Mouse (Mus musculus) C2C12 (cell line): Measurements from ENCODE around the gene Med23. TPM values are rescaled to one million over a fixed set of nuclear protein-coding genes. Genes with fewer than 3 reads are reported as not detected.

Experiments used
- H3K27me3 ChIP-seq: one replicate; pipeline ENCODE4 v1.6.1; 2011; ENCODE audit not compliant: control insufficient read depth, insufficient read depth, insufficient read length
- H3K36me3 ChIP-seq: one replicate; pipeline ENCODE4 v1.6.1; 2011; ENCODE audit not compliant: control insufficient read depth, insufficient read depth
- H3K4me3 ChIP-seq: one replicate; pipeline ENCODE4 v1.5.1; 2011; ENCODE audit warnings: mild to moderate bottlenecking, control low read depth; ENCODE audit not compliant: poor library complexity, insufficient read depth, severe bottlenecking
- H3K79me2 ChIP-seq: one replicate; pipeline ENCODE4 v1.6.1; 2011; ENCODE audit not compliant: control insufficient read depth, insufficient read depth
- H3K79me3 ChIP-seq: one replicate; pipeline ENCODE4 v1.6.1; 2011; ENCODE audit warnings: low read depth, control low read depth
- H3ac ChIP-seq: one replicate; pipeline ENCODE3; 2011; ENCODE audit warnings: low read depth; ENCODE audit not compliant: control insufficient read depth, insufficient read length
- CEBPB ChIP-seq: IDR thresholded peaks from one replicate; pipeline ENCODE4 v1.6.1; 2011; ENCODE audit warnings: low read depth, mild to moderate bottlenecking, control low read depth, moderate library complexity
- CTCF ChIP-seq: IDR thresholded peaks from one replicate; pipeline ENCODE4 v1.5.1; 2011; ENCODE audit not compliant: control insufficient read depth, insufficient read depth, insufficient read length
- FOSL1 ChIP-seq: IDR thresholded peaks from one replicate; pipeline ENCODE4 v1.8.0; 2011; ENCODE audit warnings: mild to moderate bottlenecking, low read length; ENCODE audit not compliant: poor library complexity, insufficient read depth, severe bottlenecking
- MAX ChIP-seq: IDR thresholded peaks from one replicate; pipeline ENCODE4 v1.6.1; 2011; ENCODE audit warnings: mild to moderate bottlenecking, control low read depth
- MYOD1 ChIP-seq: IDR thresholded peaks from one replicate; pipeline ENCODE4 v1.6.1; 2011; ENCODE audit warnings: low read depth; ENCODE audit not compliant: control insufficient read depth, insufficient read length
- MYOG ChIP-seq: IDR thresholded peaks from one replicate; pipeline ENCODE4 v1.6.1; 2011; ENCODE audit not compliant: control insufficient read depth, insufficient read length; ENCODE audit errors: extremely low read depth
- USF1 ChIP-seq: IDR thresholded peaks from one replicate; pipeline ENCODE4 v1.6.1; 2011; ENCODE audit warnings: low read depth, mild to moderate bottlenecking, control low read depth, moderate library complexity
- long read RNA-seq, 2 experiments: library from polyadenylated mRNA; unstranded; transcript quantifications; one replicate each; pipeline ENCODE4 v2.0.0; 2019 to 2020
- polyA plus RNA-seq: library from polyadenylated mRNA; unstranded; fragments of >200 nt; fragmentation: generic; extraction: Trizol; gene quantifications from one replicate; pipeline ENCODE4 v1.2.1, GENCODE M21; 2012; ENCODE audit warnings: missing spikeins

Gene Med23
- polyA plus RNA-seq: 10.5 TPM
- long read RNA-seq, experiment 1, full-length matches to known transcripts: 1 of 3 reads
- long read RNA-seq, experiment 1, partial matches to known transcripts: 2 of 3 reads
- long read RNA-seq, experiment 1, other reads (novel, unspliced or antisense): 0 of 3 reads
- long read RNA-seq, experiment 2, full-length matches to known transcripts: 78 of 105 reads
- long read RNA-seq, experiment 2, partial matches to known transcripts: 11 of 105 reads
- long read RNA-seq, experiment 2, other reads (novel, unspliced or antisense): 16 of 105 reads

DNA sequence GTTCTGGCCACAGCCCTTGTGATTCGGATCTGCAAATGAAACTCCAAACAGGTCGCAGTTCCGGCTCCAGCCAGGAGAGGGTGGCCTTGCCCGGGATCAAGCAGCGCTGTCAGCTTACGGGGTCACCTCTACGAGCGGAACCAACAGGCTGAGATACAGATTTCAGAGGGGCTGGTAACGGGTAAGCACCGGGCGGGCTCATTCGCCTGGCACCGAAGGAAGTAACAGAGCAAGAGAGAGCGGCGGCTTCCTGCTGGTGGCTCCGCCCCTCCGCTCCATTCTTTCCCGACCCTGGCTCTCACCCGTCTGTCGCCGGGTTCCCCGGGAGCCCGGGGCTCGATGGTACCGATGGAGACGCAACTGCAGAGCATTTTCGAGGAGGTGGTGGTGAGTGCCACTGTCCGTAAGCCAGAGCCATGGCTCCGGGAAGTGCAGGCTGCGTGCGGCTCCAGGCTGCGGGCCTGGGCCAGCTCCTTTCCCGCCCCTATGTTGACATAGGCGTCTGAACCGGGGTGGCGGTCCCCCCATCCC is at the start of gene Med23:
Gene Med23 (plus strand): TSS at position 227 of the 531 bp plus-strand sequence.
- Histone ChIP-seq H3K4me3 (peak within 1 kb of the TSS; percentile 95), H3K27me3 (no peaks in the 10 kb centered on the region), H3K79me3 (peaks cover 8% of the 10 kb centered on the region), H3K36me3 (peaks cover 25% of the 10 kb centered on the region), H3ac (peak within 1 kb of the TSS; percentile 97), H3K79me2 (peaks cover 23% of the 10 kb centered on the region)
- TF ChIP-seq CEBPB (no peak), USF1 (no peak), MYOG (no peak), FOSL1 (no peak), MYOD1 (peak; percentile 22), CTCF (peak; percentile 78), MAX (peak; percentile 85)

DNA sequence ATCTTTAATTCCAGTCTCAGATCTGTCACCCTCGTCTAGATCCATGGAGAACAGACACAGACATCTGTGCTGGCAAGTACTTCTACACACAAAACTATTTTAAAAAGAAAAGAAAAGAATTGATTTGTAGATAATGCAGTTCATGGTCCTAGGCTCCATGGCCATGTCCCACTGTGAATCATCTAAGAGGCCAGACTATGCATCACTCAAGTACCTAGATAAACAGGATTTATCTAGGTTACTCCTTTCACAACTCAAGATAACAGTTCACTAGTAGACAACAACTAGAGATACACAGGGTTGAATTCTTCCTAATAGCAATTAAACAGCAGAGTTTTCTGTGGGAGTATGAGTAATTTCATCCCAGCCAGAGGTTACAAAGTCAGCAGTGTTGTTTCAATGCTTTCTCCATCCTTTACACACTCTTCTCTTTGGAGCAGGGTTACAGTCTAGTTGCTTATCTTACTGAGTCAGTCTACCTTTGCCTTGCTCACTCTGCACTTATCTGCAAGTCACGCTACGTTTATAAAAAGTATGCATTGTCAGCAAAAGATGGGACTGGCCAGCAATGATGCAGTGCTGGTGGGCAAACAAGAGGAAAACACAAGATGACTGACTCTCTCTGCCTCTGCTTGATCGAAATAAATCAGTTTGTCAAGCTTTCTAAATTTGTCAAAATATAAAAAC is 47.7 kb upstream of the Med23 start:
- H3K79me2 ChIP-seq: no peaks in the 10 kb centered on the region
- H3ac ChIP-seq: no peak overlapping the region
- H3K27me3 ChIP-seq: no peaks in the 10 kb centered on the region
- TF ChIP-seq MYOG (no peak), FOSL1 (no peak), MAX (no peak), MYOD1 (no peak), USF1 (no peak)
- no peaks in the 10 kb centered on the region for H3K36me3 ChIP-seq
- H3K79me3 ChIP-seq: no peaks in the 10 kb centered on the region
- H3K4me3 ChIP-seq: no peak overlapping the region

DNA sequence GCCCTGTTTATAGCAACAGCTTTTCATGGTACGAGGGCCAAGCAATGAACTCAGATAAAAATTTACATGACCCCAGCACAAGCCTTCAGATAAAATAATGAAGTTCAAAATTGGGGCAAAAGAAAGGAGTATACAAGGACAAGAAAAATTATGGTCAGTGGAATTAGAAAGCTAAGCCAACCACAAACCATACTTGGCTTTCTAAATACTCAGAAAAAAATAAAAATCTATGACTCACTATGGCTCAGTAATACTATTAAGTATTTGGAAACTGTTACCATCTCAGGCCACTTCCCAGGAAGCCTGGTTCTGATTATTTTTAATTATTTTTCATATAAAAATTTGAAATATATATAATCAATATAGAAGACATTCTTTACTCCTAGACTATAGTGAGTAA is 46.9 kb upstream of the Med23 start:
- Histone ChIP-seq H3K36me3 (no peaks in the 10 kb centered on the region), H3ac (no peak overlapping the region), H3K27me3 (no peaks in the 10 kb centered on the region), H3K79me3 (no peaks in the 10 kb centered on the region), H3K79me2 (no peaks in the 10 kb centered on the region), H3K4me3 (no peak overlapping the region)
- TF ChIP-seq MAX (no peak), FOSL1 (no peak), MYOD1 (no peak), CTCF (no peak), MYOG (no peak), CEBPB (no peak), USF1 (no peak)

DNA sequence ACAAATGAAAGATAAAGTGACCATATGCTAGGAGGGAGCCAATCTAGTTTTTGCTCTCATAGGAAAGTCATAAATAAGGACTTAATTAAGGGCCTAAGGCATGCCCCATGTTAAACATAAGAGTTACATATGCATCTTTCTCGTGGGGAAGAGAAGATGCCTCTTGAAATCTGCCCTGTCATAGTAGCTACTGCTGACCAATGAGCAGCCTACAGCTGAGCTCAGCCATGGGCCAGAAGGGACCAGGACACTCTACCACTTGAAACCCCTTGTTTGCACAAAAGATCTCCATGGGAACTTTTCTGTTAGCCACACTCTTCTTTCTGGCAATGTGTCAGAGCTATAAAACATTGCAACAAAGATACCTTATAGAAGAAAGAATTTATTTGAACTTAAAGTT is 46.5 kb upstream of the Med23 start:
- TF ChIP-seq USF1 (no peak), MAX (no peak), CTCF (no peak), FOSL1 (no peak), CEBPB (no peak), MYOG (no peak), MYOD1 (no peak)
- Histone ChIP-seq H3K79me2 (no peaks in the 10 kb centered on the region), H3ac (no peak overlapping the region), H3K27me3 (no peaks in the 10 kb centered on the region), H3K79me3 (no peaks in the 10 kb centered on the region), H3K4me3 (no peak overlapping the region), H3K36me3 (no peaks in the 10 kb centered on the region)

DNA sequence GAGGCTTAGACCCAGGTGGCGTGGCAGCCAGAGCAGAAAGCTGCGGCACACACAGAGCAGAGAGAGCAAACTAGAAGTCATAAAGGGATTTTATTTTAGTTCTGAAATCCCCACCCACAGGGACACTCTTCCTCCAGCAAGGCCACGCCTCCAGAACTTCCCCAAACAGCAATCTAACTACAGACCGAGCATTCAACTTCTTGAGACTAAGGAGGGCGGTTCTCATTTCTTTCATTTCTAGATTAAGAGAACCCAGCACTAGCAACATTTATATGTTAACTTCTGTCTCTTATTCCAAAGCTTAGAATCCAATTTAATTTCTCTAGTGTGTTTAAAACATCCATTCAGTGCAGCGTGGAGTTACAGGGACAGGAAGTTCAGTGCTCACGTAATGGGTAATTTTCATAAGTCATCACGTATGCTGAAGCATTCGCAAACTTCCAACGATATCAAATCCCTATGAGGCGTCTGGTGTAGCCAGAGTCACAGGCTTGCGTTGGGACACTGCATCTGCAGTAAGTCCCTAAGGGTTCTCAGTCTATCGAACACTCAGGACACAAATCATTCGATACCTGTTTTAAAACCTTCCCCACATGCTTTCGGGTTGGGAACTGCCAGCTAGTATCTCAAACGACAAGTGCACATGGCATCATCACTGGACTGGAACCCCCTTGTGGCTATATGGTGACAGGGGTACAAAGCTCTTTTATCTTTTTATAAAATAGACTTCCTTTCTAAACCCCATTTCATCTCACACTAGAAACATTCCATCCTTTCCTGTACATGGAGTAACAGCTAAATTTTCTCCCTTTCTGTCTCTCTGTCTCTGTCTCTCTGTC is 45.9 kb upstream of the Med23 start:
- H3K36me3 ChIP-seq: no peaks in the 10 kb centered on the region
- no peak overlapping the region for H3ac ChIP-seq

More for the DNA sequence above, 45.9 kb upstream of the Med23 start:
- Histone ChIP-seq H3K79me3 (no peaks in the 10 kb centered on the region), H3K79me2 (no peaks in the 10 kb centered on the region), H3K27me3 (no peaks in the 10 kb centered on the region), H3K4me3 (no peak overlapping the region)
- TF ChIP-seq MAX: no peak
- no peak for TF ChIP-seq CEBPB
- no peak for TF ChIP-seq MYOG
- TF ChIP-seq CTCF: no peak
- TF ChIP-seq MYOD1: no peak
- no peak for TF ChIP-seq USF1
- no peak for TF ChIP-seq FOSL1
